Mouse (Mus musculus) bone marrow, adult 2 months (tissue): ENCODE results near the gene Setd1b. TPM values are rescaled to one million over a fixed set of nuclear protein-coding genes. Genes with fewer than 3 reads are reported as not detected.
A peak's percentile ranks its signal among the peaks of the same experiment; 100 is the strongest.

ENCODE experiments used
- H3K27ac ChIP-seq: fragments of 200-500 bp; 2 replicates; pipeline ENCODE4 v1.5.1; 2012; ENCODE audit warnings: low read depth, mild to moderate bottlenecking, control low read depth, inconsistent platforms, low read length; ENCODE audit not compliant: control insufficient read depth, poor library complexity, insufficient read depth
- H3K4me1 ChIP-seq: fragments of 200-500 bp; 2 replicates; pipeline ENCODE4 v1.6.1; 2011; ENCODE audit warnings: low read length; ENCODE audit not compliant: control insufficient read depth, insufficient read depth
- H3K4me3 ChIP-seq: fragments of 200-500 bp; replicated peaks from 2 replicates; pipeline ENCODE3; 2011; ENCODE audit warnings: mild to moderate bottlenecking, low read depth, low read length, control low read depth; ENCODE audit not compliant: control insufficient read depth
- CTCF ChIP-seq: fragments of 200-500 bp; IDR thresholded peaks from 2 replicates; pipeline ENCODE4 v1.5.1; 2011; ENCODE audit warnings: low read length, control low read depth; ENCODE audit not compliant: control insufficient read depth, insufficient read depth
- POLR2A ChIP-seq: fragments of 200-500 bp; IDR thresholded peaks from 2 replicates; pipeline ENCODE4 v1.6.1; 2011; ENCODE audit warnings: low read depth, mild to moderate bottlenecking, control low read depth, low read length, borderline replicate concordance; ENCODE audit not compliant: control insufficient read depth
- WGBS: fragments of 180-500 bp; shearing (Covaris S2); methylation state at CpG from one replicate; pipeline ENCODE4 v1.1.7; 2018; 5-methylcytosine and 5-hydroxymethylcytosine counted together
- polyA plus RNA-seq: library from polyadenylated mRNA; stranded (reverse); fragments of >200 nt; gene quantifications from 2 replicates; pipeline ENCODE4 v1.2.4, GENCODE M21; 2011; ENCODE audit warnings: low replicate concordance; ENCODE audit not compliant: missing spikeins, insufficient read depth, insufficient read length

The Setd1b gene
- polyA plus RNA-seq, 1 experiment, result 34.2 TPM

GRCm38 (mm10) chr5:123139722-123140627, 2.0 kb upstream of the Setd1b start:
- Histone ChIP-seq H3K4me1 (no peaks in the 10 kb centered on the region; the same call in none of the 2 replicates), H3K27ac (peak overlapping the region; percentile 99), H3K4me3 (peak overlapping the region; percentile 77)
- WGBS, result 1% methylated on average over 28 of the region's 28 CpGs
- no peak for TF ChIP-seq POLR2A
- no peak for TF ChIP-seq CTCF

GRCm38 (mm10) chr5:123140694-123141554, 1.1 kb upstream of the Setd1b start:
- peak overlapping the region; percentile 99 for H3K27ac ChIP-seq
- no peaks in the 10 kb centered on the region; the same call in 1 of the 2 replicates for H3K4me1 ChIP-seq
- TF ChIP-seq POLR2A (peak; percentile 90), CTCF (no peak)
- under 1% methylated on average over 31 of the region's 31 CpGs for WGBS
- H3K4me3 ChIP-seq, result peak overlapping the region; percentile 87

GRCm38 (mm10) chr5:123141555-123142160, 335 bp upstream of the Setd1b start:
- under 1% methylated on average over 37 of the region's 38 CpGs for WGBS
- Histone ChIP-seq H3K27ac (peak overlapping the region; percentile 99), H3K4me1 (no peaks in the 10 kb centered on the region; the same call in none of the 2 replicates), H3K4me3 (peak overlapping the region; percentile 87)
- TF ChIP-seq CTCF, result no peak
- no peak for TF ChIP-seq POLR2A

GRCm38 (mm10) chr5:123143251-123143970, 1.4 kb downstream of the Setd1b start:
- WGBS, result 0% methylated on average over 24 of the region's 24 CpGs
- H3K4me1 ChIP-seq, result no peaks in the 10 kb centered on the region; the same call in none of the 2 replicates

GRCm38 (mm10) chr5:123143971-123144745, 2.2 kb downstream of the Setd1b start:
- H3K27ac ChIP-seq, result peak overlapping the region; percentile 68
- TF ChIP-seq CTCF (no peak; the same call in 1 of the 2 replicates), POLR2A (no peak; the same call in 1 of the 2 replicates)
- WGBS, result 6% methylated on average over 17 of the region's 17 CpGs
- peak overlapping the region; percentile 50 for H3K4me3 ChIP-seq
- no peaks in the 10 kb centered on the region; the same call in none of the 2 replicates for H3K4me1 ChIP-seq

More at GRCm38 (mm10) chr5:123143251-123143970, 1.4 kb downstream of the Setd1b start:
- H3K27ac ChIP-seq, result peak overlapping the region; percentile 71
- TF ChIP-seq POLR2A (no peak), CTCF (no peak)
- H3K4me3 ChIP-seq, result peak overlapping the region; percentile 82

- peaks cover 1% of the 10 kb centered on the region for H3K4me1 ChIP-seq
- H3K4me3 ChIP-seq, result peak overlapping the region; percentile 50
- no peak for TF ChIP-seq CTCF
- TF ChIP-seq POLR2A, result no peak
- whole genome bisulfite sequencing, result 23% methylated on average over 20 of the region's 20 CpGs
- H3K27ac ChIP-seq, result peak overlapping the region; percentile 68
These were observed 3.0 kb downstream of the Setd1b start for GRCm38 (mm10) chr5:123144746-123145590.
